Mouse (Mus musculus): ENCODE measurements around the gene Fam163b. TPM values are rescaled to one million over a fixed set of nuclear protein-coding genes. Genes with fewer than 3 reads are reported as not detected.

The Fam163b gene
- 0.15 and 0.19 TPM in 2 replicates for polyA plus RNA-seq (2015; fragmentation: Nextera tagmentation; extraction: Ambion mirVana)

- H3K4me1 ChIP-seq: peaks cover 5% of the 10 kb centered on the region
- no peaks in the 10 kb centered on the region for H3K9me3 ChIP-seq
- ATAC-seq (ENCODE audit: insufficient read depth, low FRiP score, low read depth): no peak
- H3K36me3 ChIP-seq: no peaks in the 10 kb centered on the region
- no peak within 1 kb of the TSS for H3K27ac ChIP-seq
- H3K9ac ChIP-seq: no peak within 1 kb of the TSS
- WGBS: 2% methylated on average over 56 of the region's 62 CpGs
- peak within 1 kb of the TSS; percentile 78 for H3K4me2 ChIP-seq
- H3K4me3 ChIP-seq (replicated peaks): peak within 1 kb of the TSS; percentile 37
- H3K27me3 ChIP-seq (replicated peaks): peaks cover 36% of the 10 kb centered on the region
These were observed at the start of gene Fam163b for GRCm38 (mm10) chr2:27141950-27142693. TSS of gene Fam163b (minus strand) at chr2:27142491.

GRCm38 (mm10) chr2:27189994-27190393, 47.7 kb upstream of the Fam163b start:
- no peak overlapping the region for H3K4me3 ChIP-seq (replicated peaks)
- no peaks in the 10 kb centered on the region for H3K9me3 ChIP-seq
- no peaks in the 10 kb centered on the region for H3K27me3 ChIP-seq (replicated peaks)
- ATAC-seq (ENCODE audit: insufficient read depth, low FRiP score, low read depth): no peak
- H3K4me1 ChIP-seq: no peaks in the 10 kb centered on the region
- H3K9ac ChIP-seq: no peak overlapping the region
- H3K4me2 ChIP-seq: no peak overlapping the region
- H3K36me3 ChIP-seq: no peaks in the 10 kb centered on the region; the same call in 1 of the 2 replicates
- WGBS: 36% methylated on average over 4 of the region's 4 CpGs
- H3K27ac ChIP-seq: no peak overlapping the region

- no peak for ATAC-seq (ENCODE audit: insufficient read depth, low FRiP score, low read depth)
- WGBS: 72% methylated on average over 6 of the region's 6 CpGs
- Histone ChIP-seq H3K27me3 (replicated peaks) (no peaks in the 10 kb centered on the region), H3K36me3 (no peaks in the 10 kb centered on the region), H3K4me2 (no peak overlapping the region), H3K9ac (no peak overlapping the region), H3K4me3 (replicated peaks) (no peak overlapping the region), H3K9me3 (no peaks in the 10 kb centered on the region), H3K4me1 (peaks cover 9% of the 10 kb centered on the region; the same call in 1 of the 2 replicates), H3K27ac (no peak overlapping the region)
These were observed 45.2 kb upstream of the Fam163b start for GRCm38 (mm10) chr2:27187531-27187930.

- H3K36me3 ChIP-seq: no peaks in the 10 kb centered on the region
- WGBS: 24% methylated on average over 12 of the region's 12 CpGs
- H3K4me1 ChIP-seq: peaks cover 9% of the 10 kb centered on the region; the same call in 1 of the 2 replicates
- H3K4me3 ChIP-seq (replicated peaks): no peak overlapping the region
- no peaks in the 10 kb centered on the region for H3K27me3 ChIP-seq (replicated peaks)
- H3K4me2 ChIP-seq: no peak overlapping the region
- no peaks in the 10 kb centered on the region for H3K9me3 ChIP-seq
- no peak overlapping the region; the same call in 1 of the 2 replicates for H3K27ac ChIP-seq
- no peak overlapping the region for H3K9ac ChIP-seq
- peak; percentile 48; the same call in 1 of the 2 replicates for ATAC-seq (ENCODE audit: insufficient read depth, low FRiP score, low read depth)
These were observed 41.4 kb upstream of the Fam163b start for GRCm38 (mm10) chr2:27183734-27184133.

- Histone ChIP-seq H3K27ac (no peak overlapping the region), H3K9me3 (no peaks in the 10 kb centered on the region), H3K9ac (no peak overlapping the region), H3K4me3 (replicated peaks) (no peak overlapping the region), H3K36me3 (no peaks in the 10 kb centered on the region), H3K4me2 (no peak overlapping the region), H3K27me3 (replicated peaks) (no peaks in the 10 kb centered on the region), H3K4me1 (peaks cover 9% of the 10 kb centered on the region; the same call in 1 of the 2 replicates)
- no peak for ATAC-seq (ENCODE audit: insufficient read depth, low FRiP score, low read depth)
- WGBS: 39% methylated on average over 4 of the region's 4 CpGs
These were observed 39.6 kb upstream of the Fam163b start for GRCm38 (mm10) chr2:27181907-27182306.

GRCm38 (mm10) chr2:27179101-27179500, 36.8 kb upstream of the Fam163b start:
- H3K4me3 ChIP-seq (replicated peaks): no peak overlapping the region
- no peaks in the 10 kb centered on the region for H3K9me3 ChIP-seq
- no peak overlapping the region for H3K4me2 ChIP-seq
- H3K36me3 ChIP-seq: no peaks in the 10 kb centered on the region
- no peak overlapping the region for H3K9ac ChIP-seq
- H3K4me1 ChIP-seq: peaks cover 9% of the 10 kb centered on the region; the same call in 1 of the 2 replicates
- WGBS: 60% methylated on average over 8 of the region's 8 CpGs
- ATAC-seq (ENCODE audit: insufficient read depth, low FRiP score, low read depth): no peak
- no peaks in the 10 kb centered on the region for H3K27me3 ChIP-seq (replicated peaks)
- no peak overlapping the region for H3K27ac ChIP-seq

- no peak overlapping the region for H3K4me2 ChIP-seq
- no peak overlapping the region for H3K9ac ChIP-seq
- no peaks in the 10 kb centered on the region for H3K27me3 ChIP-seq (replicated peaks)
- no peaks in the 10 kb centered on the region for H3K9me3 ChIP-seq
- H3K4me1 ChIP-seq: no peaks in the 10 kb centered on the region; the same call in 1 of the 2 replicates
- no peak for ATAC-seq (ENCODE audit: insufficient read depth, low FRiP score, low read depth)
- no peak overlapping the region for H3K27ac ChIP-seq
- H3K36me3 ChIP-seq: no peaks in the 10 kb centered on the region
- 74% methylated on average over 10 of the region's 10 CpGs for WGBS
- no peak overlapping the region for H3K4me3 ChIP-seq (replicated peaks)
These were observed 33.5 kb upstream of the Fam163b start for GRCm38 (mm10) chr2:27175696-27176267.

GRCm38 (mm10) chr2:27174242-27174641, 32.0 kb upstream of the Fam163b start:
- Histone ChIP-seq H3K4me2 (no peak overlapping the region), H3K4me3 (replicated peaks) (no peak overlapping the region), H3K4me1 (no peaks in the 10 kb centered on the region; the same call in 1 of the 2 replicates), H3K36me3 (no peaks in the 10 kb centered on the region), H3K27me3 (replicated peaks) (no peaks in the 10 kb centered on the region), H3K9me3 (no peaks in the 10 kb centered on the region), H3K9ac (no peak overlapping the region), H3K27ac (no peak overlapping the region)
- ATAC-seq (ENCODE audit: insufficient read depth, low FRiP score, low read depth): no peak
- WGBS: 60% methylated on average over 2 of the region's 2 CpGs

- 14% methylated on average over 2 of the region's 2 CpGs for WGBS
- Histone ChIP-seq H3K27ac (no peak overlapping the region), H3K9ac (no peak overlapping the region), H3K36me3 (no peaks in the 10 kb centered on the region), H3K4me2 (no peak overlapping the region), H3K9me3 (no peaks in the 10 kb centered on the region), H3K4me1 (0 out of 2 replicates have a peak, but pooled peaks cover 6% of the 10 kb centered on the region), H3K4me3 (replicated peaks) (no peak overlapping the region), H3K27me3 (replicated peaks) (no peaks in the 10 kb centered on the region)
- no peak for ATAC-seq (ENCODE audit: insufficient read depth, low FRiP score, low read depth)
These were observed 24.7 kb upstream of the Fam163b start for GRCm38 (mm10) chr2:27166999-27167398.

- no peak for ATAC-seq (ENCODE audit: insufficient read depth, low FRiP score, low read depth)
These were observed 23.8 kb upstream of the Fam163b start for GRCm38 (mm10) chr2:27166074-27166473.

GRCm38 (mm10) chr2:27164796-27165590, 22.7 kb upstream of the Fam163b start, which contains the start of gene Dbh:
TSS of gene Dbh (plus strand) at chr2:27165233.
- no peak within 1 kb of the TSS for H3K4me3 ChIP-seq (replicated peaks)
- H3K27ac ChIP-seq: no peak within 1 kb of the TSS
- 0 out of 2 replicates have a peak, but pooled peaks cover 6% of the 10 kb centered on the region for H3K4me1 ChIP-seq
- no peaks in the 10 kb centered on the region for H3K9me3 ChIP-seq
- H3K4me2 ChIP-seq: no peak within 1 kb of the TSS
- H3K27me3 ChIP-seq (replicated peaks): no peaks in the 10 kb centered on the region
- ATAC-seq (ENCODE audit: insufficient read depth, low FRiP score, low read depth): no peak
- no peaks in the 10 kb centered on the region for H3K36me3 ChIP-seq
- H3K9ac ChIP-seq: no peak within 1 kb of the TSS
- WGBS: 79% methylated on average over 12 of the region's 12 CpGs

More at GRCm38 (mm10) chr2:27166074-27166473, 23.8 kb upstream of the Fam163b start:
- WGBS: 84% methylated on average over 2 of the region's 2 CpGs
- H3K9me3 ChIP-seq: no peaks in the 10 kb centered on the region
- H3K4me2 ChIP-seq: no peak overlapping the region
- no peak overlapping the region for H3K9ac ChIP-seq
- no peaks in the 10 kb centered on the region for H3K27me3 ChIP-seq (replicated peaks)
- H3K4me3 ChIP-seq (replicated peaks): no peak overlapping the region
- no peaks in the 10 kb centered on the region for H3K36me3 ChIP-seq
- 0 out of 2 replicates have a peak, but pooled peaks cover 6% of the 10 kb centered on the region for H3K4me1 ChIP-seq
- H3K27ac ChIP-seq: no peak overlapping the region
